Mouse (Mus musculus) MEL (cell line): ENCODE results near the gene Samhd1. TPM values are rescaled to one million over a fixed set of nuclear protein-coding genes. Genes with fewer than 3 reads are reported as not detected.

Source experiments
- DNase-seq: peaks from one replicate; pipeline ENCODE4 v3.0.0; 2011; ENCODE audit warnings: low read depth, low spot score
- H3K27ac ChIP-seq: 2 replicates; pipeline ENCODE4 v1.5.1; 2012; ENCODE audit warnings: low read depth, mild to moderate bottlenecking, control low read depth, low read length, moderate library complexity; ENCODE audit not compliant: control insufficient read depth
- H3K27me3 ChIP-seq, 2 experiments: fragments of 150-350 bp in 1 of 2; sonication (generic) in 1 of 2; 2 replicates each; pipeline ENCODE4 v1.6.1; 2012; ENCODE audit warnings: low read length in 2 of 2, mild to moderate bottlenecking in 2 of 2, improper control_type of control experiment in 1 of 2, moderate library complexity in 1 of 2; ENCODE audit not compliant: insufficient read depth in 2 of 2, control insufficient read depth in 1 of 2
- H3K36me3 ChIP-seq, 2 experiments: 2 replicates each; pipeline ENCODE4 v1.6.1; 2012 to 2014; ENCODE audit warnings: low read length in 2 of 2, improper control_type of control experiment in 1 of 2, inconsistent platforms in 1 of 2, mild to moderate bottlenecking in 1 of 2; ENCODE audit not compliant: insufficient read depth in 2 of 2, control insufficient read depth in 1 of 2
- H3K4me1 ChIP-seq, 2 experiments: fragments of 150-350 bp in 1 of 2; sonication (generic) in 1 of 2; 2 replicates each; pipeline ENCODE4 v1.6.1; 2012; ENCODE audit warnings: low read length in 2 of 2, improper control_type of control experiment in 1 of 2, mild to moderate bottlenecking in 1 of 2; ENCODE audit not compliant: insufficient read depth in 2 of 2, control insufficient read depth in 1 of 2
- H3K4me3 ChIP-seq, 2 experiments: fragments of 150-350 bp in 1 of 2; sonication (generic) in 1 of 2; 2 replicates each; pipeline ENCODE4 v1.5.1; 2012; ENCODE audit warnings: low read depth in 2 of 2, low read length in 2 of 2, mild to moderate bottlenecking in 2 of 2, moderate library complexity in 2 of 2, control low read depth in 1 of 2, improper control_type of control experiment in 1 of 2; ENCODE audit not compliant: control insufficient read depth in 1 of 2, insufficient read depth in 1 of 2
- H3K79me2 ChIP-seq: 2 replicates; pipeline ENCODE4 v1.6.1; 2012; ENCODE audit warnings: mild to moderate bottlenecking, low read length, moderate library complexity; ENCODE audit not compliant: control insufficient read depth, poor library complexity, insufficient read depth
- H3K9ac ChIP-seq: 2 replicates; pipeline ENCODE4 v1.6.1; 2012; ENCODE audit warnings: low read depth, mild to moderate bottlenecking, control low read depth, low read length, moderate library complexity; ENCODE audit not compliant: control insufficient read depth, poor library complexity, severe bottlenecking
- H3K9me3 ChIP-seq: fragments of 150-350 bp; sonication (generic); replicated peaks from 2 replicates; pipeline ENCODE4 v1.6.1; 2012; ENCODE audit warnings: mild to moderate bottlenecking, low read length, improper control_type of control experiment, moderate library complexity; ENCODE audit not compliant: insufficient read depth
- BHLHE40 ChIP-seq: IDR thresholded peaks from 2 replicates; pipeline ENCODE4 v1.6.1; 2012; ENCODE audit warnings: low read depth, mild to moderate bottlenecking, inconsistent platforms, low read length, improper control_type of control experiment, borderline replicate concordance
- CHD2 ChIP-seq: IDR thresholded peaks from 2 replicates; pipeline ENCODE4 v1.6.1; 2011; ENCODE audit warnings: low read length, improper control_type of control experiment
- CTCF ChIP-seq, 3 experiments: IDR thresholded peaks in 2 of 3; conservative IDR thresholded peaks in 1 of 3; 2 replicates each; pipeline ENCODE4 v1.5.1; 2011 to 2012; ENCODE audit warnings: low read length in 3 of 3, low read depth in 2 of 3, mild to moderate bottlenecking in 2 of 3, improper control_type of control experiment in 1 of 3, inconsistent platforms in 1 of 3, mixed read lengths in 1 of 3, moderate library complexity in 1 of 3; ENCODE audit not compliant: control insufficient read depth in 1 of 3, insufficient read depth in 1 of 3, poor library complexity in 1 of 3, severe bottlenecking in 1 of 3
- ELF1 ChIP-seq: IDR thresholded peaks from 2 replicates; pipeline ENCODE4 v1.6.1; 2014; ENCODE audit warnings: low read depth, mild to moderate bottlenecking, inconsistent platforms, low read length, improper control_type of control experiment, moderate library complexity
- EP300 ChIP-seq, 2 experiments: IDR thresholded peaks; 2 replicates each; pipeline ENCODE4 v1.6.1; 2011; ENCODE audit warnings: improper control_type of control experiment in 2 of 2, low read length in 2 of 2, low read depth in 1 of 2, mild to moderate bottlenecking in 1 of 2
- ETS1 ChIP-seq: IDR thresholded peaks from 2 replicates; pipeline ENCODE4 v1.6.1; 2012; ENCODE audit warnings: low read depth, mild to moderate bottlenecking, inconsistent platforms, low read length, improper control_type of control experiment, moderate library complexity
- GABPA ChIP-seq: IDR thresholded peaks from 2 replicates; pipeline ENCODE4 v1.6.1; 2012; ENCODE audit warnings: low read depth, mild to moderate bottlenecking, inconsistent platforms, low read length, improper control_type of control experiment, moderate library complexity
- GATA1 ChIP-seq: IDR thresholded peaks from 2 replicates; pipeline ENCODE4 v1.6.1; 2011; ENCODE audit warnings: low read depth, low read length, improper control_type of control experiment
- HCFC1 ChIP-seq: IDR thresholded peaks from 2 replicates; pipeline ENCODE4 v1.6.1; 2012; ENCODE audit warnings: low read depth, mild to moderate bottlenecking, inconsistent platforms, low read length, improper control_type of control experiment, moderate library complexity
- KAT2A ChIP-seq: conservative IDR thresholded peaks from 2 replicates; pipeline ENCODE4 v1.6.1; 2012; ENCODE audit warnings: low read depth, low read length, improper control_type of control experiment, inconsistent platforms
- MAFK ChIP-seq: IDR thresholded peaks from 2 replicates; pipeline ENCODE4 v1.6.1; 2011; ENCODE audit warnings: low read depth, mild to moderate bottlenecking, low read length, improper control_type of control experiment, borderline replicate concordance
- MAZ ChIP-seq: IDR thresholded peaks from 2 replicates; pipeline ENCODE4 v1.6.1; 2012; ENCODE audit warnings: low read depth, mild to moderate bottlenecking, inconsistent platforms, low read length, improper control_type of control experiment
- MXI1 ChIP-seq: IDR thresholded peaks from 2 replicates; pipeline ENCODE4 v1.6.1; 2011; ENCODE audit warnings: mild to moderate bottlenecking, low read depth, low read length, improper control_type of control experiment
- MYB ChIP-seq: IDR thresholded peaks from 2 replicates; pipeline ENCODE4 v1.6.1; 2011; ENCODE audit warnings: mild to moderate bottlenecking, low read depth, low read length, improper control_type of control experiment
- NELFE ChIP-seq: IDR thresholded peaks from 2 replicates; pipeline ENCODE4 v1.6.1; 2011; ENCODE audit warnings: low read depth, low read length, improper control_type of control experiment
- POLR2AphosphoS2 ChIP-seq: IDR thresholded peaks from 2 replicates; pipeline ENCODE4 v1.6.1; 2011; ENCODE audit warnings: low read length, improper control_type of control experiment
- RAD21 ChIP-seq: IDR thresholded peaks from 2 replicates; pipeline ENCODE4 v1.6.1; 2011; ENCODE audit warnings: mild to moderate bottlenecking, low read depth, low read length, improper control_type of control experiment
- RCOR1 ChIP-seq: IDR thresholded peaks from 2 replicates; pipeline ENCODE4 v1.6.1; 2012; ENCODE audit warnings: low read depth, mild to moderate bottlenecking, inconsistent platforms, low read length, improper control_type of control experiment
- SMC3 ChIP-seq: IDR thresholded peaks from 2 replicates; pipeline ENCODE4 v1.6.1; 2011; ENCODE audit warnings: low read depth, low read length, improper control_type of control experiment
- TAL1 ChIP-seq: IDR thresholded peaks from 2 replicates; pipeline ENCODE4 v1.6.1; 2012; ENCODE audit warnings: mild to moderate bottlenecking, inconsistent platforms, low read length, moderate library complexity, mixed read lengths
- ZNF384 ChIP-seq: IDR thresholded peaks from 2 replicates; pipeline ENCODE4 v1.6.1; 2012; ENCODE audit warnings: low read depth, mild to moderate bottlenecking, inconsistent platforms, low read length, improper control_type of control experiment
- polyA plus RNA-seq, 2 experiments: library from polyadenylated mRNA; stranded (reverse) in 1 of 2; unstranded in 1 of 2; fragments of >175 nt in 1 of 2; fragments of >200 nt in 1 of 2; gene quantifications; 2 replicates each; pipeline versions ENCODE4 v1.2.1 to v1.2.4; 2012; ENCODE audit warnings: low replicate concordance in 2 of 2, low read depth in 1 of 2; ENCODE audit not compliant: insufficient read length in 2 of 2, insufficient read depth in 1 of 2, missing spikeins in 1 of 2
- total RNA-seq: library from RNA; depleted of rRNA; stranded (reverse); fragments of 300-350 nt; gene quantifications from 2 replicates; pipeline ENCODE4 v1.2.3, GENCODE M21; 2012

Gene Samhd1
- total and polyA plus RNA-seq, 3 experiments: 15.7 to 76.8 (median 50.5) TPM

DNA sequence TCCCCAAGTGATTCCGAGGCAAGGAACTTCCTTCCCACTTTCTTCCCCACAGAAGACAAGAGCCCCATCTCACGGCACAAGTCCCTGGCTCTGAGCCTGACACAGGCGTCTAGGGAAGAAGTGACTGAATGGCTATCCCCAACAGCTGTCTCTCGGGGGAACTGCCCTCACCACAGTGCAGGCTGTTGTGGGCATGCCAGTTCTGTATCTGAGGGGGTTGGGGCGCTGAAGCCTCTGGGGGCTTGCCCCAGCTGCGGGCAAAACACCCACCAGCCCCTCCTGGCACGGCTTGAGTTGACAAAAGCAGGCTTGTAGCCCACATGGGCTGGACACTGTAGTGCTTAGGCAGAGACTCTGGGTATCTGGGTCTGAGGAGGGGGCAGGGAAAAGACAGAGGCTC, 70.9 kb downstream of the Samhd1 start:
- Histone ChIP-seq H3K4me1 (no peaks in the 10 kb centered on the region), H3K4me3 (no peak overlapping the region), H3K27ac (no peak overlapping the region), H3K79me2 (no peaks in the 10 kb centered on the region), H3K27me3 (peaks cover 0 to 4% of the 10 kb centered on the region in 2 experiments; a peak in 3 of 4 replicates), H3K9me3 (no peaks in the 10 kb centered on the region), H3K9ac (no peak overlapping the region)
- no peak for DNase-seq
- TF ChIP-seq SMC3 (no peak), GATA1 (no peak), RCOR1 (no peak), ZNF384 (no peak), MAFK (no peak), KAT2A (no peak), CHD2 (no peak), EP300 (IDR thresholded peaks at IDR 0.05; ENCODE audit: low read depth in 1 of 2, low read length in 2 of 2) (no peak), RAD21 (no peak), POLR2AphosphoS2 (no peak), MYB (no peak), CTCF (IDR thresholded peaks at IDR 0.05 in 2 of 3, conservative IDR thresholded peaks at IDR 0.05 in 1 of 3; ENCODE audit: control insufficient read depth in 1 of 3, insufficient read depth in 1 of 3, low read depth in 2 of 3, low read length in 3 of 3, poor library complexity in 1 of 3, severe bottlenecking in 1 of 3) (no peak), BHLHE40 (no peak), NELFE (no peak), TAL1 (no peak), ETS1 (no peak), ELF1 (no peak), HCFC1 (no peak)
- TF ChIP-seq, all 39 proteins: peak for 0
- no peaks in the 10 kb centered on the region for H3K36me3 ChIP-seq

DNA sequence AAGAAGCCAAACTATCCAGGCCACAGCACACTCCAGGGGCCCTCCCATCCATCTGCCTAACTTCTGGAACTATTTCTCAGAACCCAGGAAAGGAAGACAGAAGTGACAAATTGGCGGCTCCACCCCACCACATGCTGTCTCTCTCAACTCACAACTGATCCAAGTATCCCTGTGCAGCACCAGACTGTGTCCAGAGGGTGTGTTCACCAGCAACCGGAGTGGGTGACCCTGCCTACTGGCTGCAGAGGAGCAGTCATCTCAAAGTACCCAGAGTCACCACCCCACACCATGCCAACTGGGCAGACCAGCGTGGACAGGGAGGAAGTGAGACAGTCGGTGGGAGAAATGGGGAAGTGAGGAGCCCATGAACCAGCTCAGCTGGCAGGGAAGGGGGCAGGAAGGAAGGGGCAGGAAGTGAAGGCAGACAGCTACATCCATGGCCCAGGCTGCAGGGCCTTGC, 71.8 kb downstream of the Samhd1 start:
- Histone ChIP-seq H3K4me1 (no peaks in the 10 kb centered on the region), H3K27me3 (peaks cover 0 to 4% of the 10 kb centered on the region in 2 experiments; a peak in 3 of 4 replicates), H3K36me3 (no peaks in the 10 kb centered on the region), H3K9ac (no peak overlapping the region), H3K9me3 (no peaks in the 10 kb centered on the region), H3K79me2 (no peaks in the 10 kb centered on the region), H3K27ac (no peak overlapping the region), H3K4me3 (no peak overlapping the region)
- DNase-seq: no peak
- no peak for TF ChIP-seq CHD2
- no peak for TF ChIP-seq MAZ
- TF ChIP-seq EP300 (IDR thresholded peaks at IDR 0.05; ENCODE audit: low read depth in 1 of 2, low read length in 2 of 2): no peak
- no peak for TF ChIP-seq ELF1
- no peak for TF ChIP-seq ZNF384
- no peak for TF ChIP-seq GABPA
- no peak for TF ChIP-seq MXI1
- TF ChIP-seq CTCF (IDR thresholded peaks at IDR 0.05 in 2 of 3, conservative IDR thresholded peaks at IDR 0.05 in 1 of 3; ENCODE audit: control insufficient read depth in 1 of 3, insufficient read depth in 1 of 3, low read depth in 2 of 3, low read length in 3 of 3, poor library complexity in 1 of 3, severe bottlenecking in 1 of 3): no peak
